Mouse (Mus musculus) myocyte (in vitro differentiated cells): ENCODE measurements around the gene Cdkn1b.

Source experiments
- CEBPB ChIP-seq: IDR thresholded peaks from 2 replicates; pipeline ENCODE4 v1.6.1; 2011; ENCODE audit warnings: mild to moderate bottlenecking, moderate library complexity; ENCODE audit not compliant: poor library complexity, insufficient read depth, severe bottlenecking
- MYOD1 ChIP-seq, 3 experiments: IDR thresholded peaks; one replicate each; pipeline ENCODE4 v1.6.1; 2011; ENCODE audit warnings: control low read depth in 2 of 3, low read depth in 2 of 3, mild to moderate bottlenecking in 2 of 3, moderate library complexity in 1 of 3; ENCODE audit not compliant: insufficient read length in 2 of 3, control insufficient read depth in 1 of 3
- POLR2A ChIP-seq: IDR thresholded peaks from one replicate; pipeline ENCODE4 v1.6.1; 2011; ENCODE audit warnings: low read depth, mild to moderate bottlenecking, control low read depth, moderate library complexity; ENCODE audit not compliant: insufficient read length
- SRF ChIP-seq: IDR thresholded peaks from one replicate; pipeline ENCODE4 v1.6.1; 2011; ENCODE audit warnings: low read depth; ENCODE audit not compliant: control insufficient read depth, insufficient read length
- TCF12 ChIP-seq: IDR thresholded peaks from one replicate; pipeline ENCODE4 v1.6.1; 2011; ENCODE audit warnings: mild to moderate bottlenecking, control low read depth; ENCODE audit not compliant: poor library complexity, insufficient read depth, severe bottlenecking
- TCF3 ChIP-seq: IDR thresholded peaks from one replicate; pipeline ENCODE4 v1.6.1; 2011; ENCODE audit warnings: low read depth, control low read depth; ENCODE audit not compliant: insufficient read length
- USF1 ChIP-seq: IDR thresholded peaks from one replicate; pipeline ENCODE4 v1.6.1; 2011; ENCODE audit warnings: low read depth, mild to moderate bottlenecking, control low read depth, moderate library complexity

DNA sequence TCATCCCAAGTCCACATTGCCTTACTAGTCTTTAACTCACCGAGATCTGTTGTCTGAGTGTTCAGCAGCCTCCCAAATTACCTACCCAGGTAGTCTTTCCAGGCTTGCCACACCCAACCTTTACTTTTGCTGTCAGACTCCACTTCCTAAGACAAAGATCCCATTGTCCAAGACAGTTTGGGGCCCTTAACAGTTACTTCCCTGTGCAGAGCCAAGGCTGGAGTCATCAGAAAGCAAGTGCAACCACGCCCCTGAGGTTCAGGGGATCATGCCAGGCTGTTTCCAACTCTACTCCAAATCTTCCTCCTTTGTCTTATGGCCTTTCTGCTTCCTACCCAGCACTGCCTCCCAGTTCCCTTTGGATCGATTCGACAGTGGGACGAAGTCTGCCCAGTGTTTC lies 5.7 kb upstream of the Cdkn1b start:
- TF ChIP-seq TCF3: no peak
- no peak for TF ChIP-seq POLR2A
- TF ChIP-seq CEBPB: no peak
- no peak for TF ChIP-seq TCF12
- no peak for TF ChIP-seq SRF
- no peak for TF ChIP-seq MYOD1 (IDR thresholded peaks at IDR 0.05; ENCODE audit: control insufficient read depth in 1 of 3, insufficient read length in 2 of 3, low read depth in 2 of 3)
- TF ChIP-seq USF1: no peak
